25 mouse cellular contexts compared by ENCODE assay signal in genomic region chr16:29614762-29615161, GRCm38 (mm10). TPM values are rescaled to one million over a fixed set of nuclear protein-coding genes. Genes with fewer than 3 reads are reported as not detected.
DNase-seq lines count a peak whose midpoint lies in the region; ATAC-seq and TF ChIP-seq lines count a peak whose summit lies in the region.
"Had no signal": no experiment of that assay in that cellular context is flagged by ENCODE, and none has a peak within 500 bp of the region (broad histone marks: within the 10 kb centered on the region; RNA-seq: fewer than 3 reads in every experiment).

No protein-coding gene starts in this region.

- H3K27ac ChIP-seq in intestine, embryonic 14.5 days (ENCODE audit: low read depth): no peak overlapping the region
- no peak overlapping the region for H3K27ac ChIP-seq in intestine, embryonic 16.5 days (ENCODE audit: low read length)
- no peak overlapping the region for H3K27ac ChIP-seq in forebrain, postnatal 0 days (ENCODE audit: low read depth, low read length)
- H3K27ac ChIP-seq: embryonic facial prominence, embryonic 13.5 days; embryonic facial prominence, embryonic 15.5 days; forebrain, embryonic 10.5 days; forebrain, embryonic 12.5 days had no signal

- peaks cover 95% of the 10 kb centered on the region for H3K36me3 ChIP-seq in intestine, embryonic 14.5 days (ENCODE audit: control insufficient read depth, insufficient read depth, low read length)
- peaks cover 28% of the 10 kb centered on the region for H3K36me3 ChIP-seq in intestine, embryonic 16.5 days (ENCODE audit: control insufficient read depth, insufficient read depth, low read length)
- H3K36me3 ChIP-seq in forebrain, postnatal 0 days (ENCODE audit: insufficient read depth): peaks cover 69% of the 10 kb centered on the region

- no peaks in the 10 kb centered on the region for H3K27me3 ChIP-seq in intestine, embryonic 14.5 days (replicated peaks; ENCODE audit: control insufficient read depth, insufficient read depth, low read length)
- H3K27me3 ChIP-seq in intestine, embryonic 16.5 days (replicated peaks; ENCODE audit: control insufficient read depth, insufficient read depth, low read length): no peaks in the 10 kb centered on the region
- no peaks in the 10 kb centered on the region for H3K27me3 ChIP-seq in forebrain, postnatal 0 days (ENCODE audit: insufficient read depth, low read length)
- H3K27me3 ChIP-seq: embryonic facial prominence, embryonic 13.5 days; embryonic facial prominence, embryonic 15.5 days; forebrain, embryonic 12.5 days had no signal

- H3K9ac ChIP-seq in intestine, embryonic 14.5 days (ENCODE audit: low read length): no peak overlapping the region
- no peak overlapping the region for H3K9ac ChIP-seq in intestine, embryonic 16.5 days (ENCODE audit: low read depth, low read length)
- no peak overlapping the region for H3K9ac ChIP-seq in forebrain, postnatal 0 days
- H3K9ac ChIP-seq: embryonic facial prominence, embryonic 13.5 days; embryonic facial prominence, embryonic 15.5 days; forebrain, embryonic 12.5 days had no signal

- no peak for ATAC-seq in intestine, embryonic 14.5 days (replicated peaks; ENCODE audit: low FRiP score, low TSS enrichment, low read depth)
- ATAC-seq in intestine, embryonic 16.5 days: no peak
- no peak for ATAC-seq in forebrain, postnatal 0 days
- ATAC-seq: activated CD4-positive, CD25-positive, alpha-beta regulatory T cell, adult 4 months; forebrain, embryonic 14.5 days; forebrain, embryonic 16.5 days had no signal

- no peak for TF ChIP-seq CTCF in forebrain, postnatal 0 days (IDR thresholded peaks at IDR 0.05; ENCODE audit: low read depth)

- H3K4me1 ChIP-seq in intestine, embryonic 14.5 days (replicated peaks; ENCODE audit: control insufficient read depth, insufficient read depth, low read length): no peaks in the 10 kb centered on the region
- H3K4me1 ChIP-seq in intestine, embryonic 16.5 days (ENCODE audit: control insufficient read depth, insufficient read depth, low read length): no peaks in the 10 kb centered on the region; the same call in 1 of the 2 replicates
- H3K4me1 ChIP-seq in forebrain, postnatal 0 days (ENCODE audit: insufficient read depth): no peaks in the 10 kb centered on the region
- H3K4me1 ChIP-seq: embryonic facial prominence, embryonic 13.5 days; embryonic facial prominence, embryonic 15.5 days; forebrain, embryonic 10.5 days; forebrain, embryonic 12.5 days had no signal

- no peak overlapping the region for H3K4me3 ChIP-seq in intestine, embryonic 14.5 days (ENCODE audit: low read depth, low read length)
- no peak overlapping the region for H3K4me3 ChIP-seq in intestine, embryonic 16.5 days (ENCODE audit: low read length)
- H3K4me3 ChIP-seq in forebrain, postnatal 0 days (ENCODE audit: low read depth, low read length): no peak overlapping the region
- H3K4me3 ChIP-seq: embryonic facial prominence, embryonic 13.5 days; embryonic facial prominence, embryonic 15.5 days; erythroblast, embryonic 14.5 days; forebrain, embryonic 10.5 days; forebrain, embryonic 12.5 days had no signal

- WGBS in intestine, embryonic 14.5 days: 78% methylated on average over 9 of the region's 9 CpGs
- WGBS in intestine, embryonic 16.5 days: 75% methylated on average over 9 of the region's 9 CpGs
- whole genome bisulfite sequencing in forebrain, postnatal 0 days: 80% methylated on average over 9 of the region's 9 CpGs

- peak; percentile 10 for DNase-seq in intestine, embryonic 14.5 days (ENCODE audit: low spot score)
- DNase-seq in kidney, postnatal 4 days: peak; percentile 6 to 12
- DNase-seq in kidney, adult 9 months: no peak
- DNase-seq in R1 (ENCODE audit: low read depth, low spot score): peak; percentile 16
- peak; percentile 12 for DNase-seq in brain, adult 2 months (ENCODE audit: low read depth, low spot score)
- DNase-seq in forebrain, postnatal 0 days: no peak
- DNase-seq: adrenal gland, adult 8-10 months; adrenal gland, postnatal 14 days; adrenal gland, postnatal 36 days; cerebellum, adult 11 months; cerebellum, adult 18-20 months; cerebellum, adult 8-10 months; cerebellum, adult 9-11 months; cerebellum, postnatal 14 days; cerebellum, postnatal 36 days; embryo, embryonic 11 days had no signal

- H3K4me2 ChIP-seq in intestine, embryonic 14.5 days (ENCODE audit: low read length): no peak overlapping the region
- H3K4me2 ChIP-seq in intestine, embryonic 16.5 days (ENCODE audit: low read depth, low read length): no peak overlapping the region
- no peak overlapping the region for H3K4me2 ChIP-seq in forebrain, postnatal 0 days (ENCODE audit: low read depth)
- H3K4me2 ChIP-seq: embryonic facial prominence, embryonic 13.5 days; embryonic facial prominence, embryonic 15.5 days; forebrain, embryonic 12.5 days had no signal

- H3K9me3 ChIP-seq in intestine, embryonic 14.5 days (ENCODE audit: control insufficient read depth, low read length): no peaks in the 10 kb centered on the region
- no peaks in the 10 kb centered on the region for H3K9me3 ChIP-seq in intestine, embryonic 16.5 days (ENCODE audit: control insufficient read depth, low read length)
- no peaks in the 10 kb centered on the region for H3K9me3 ChIP-seq in forebrain, postnatal 0 days (ENCODE audit: low read length)
- H3K9me3 ChIP-seq: embryonic facial prominence, embryonic 13.5 days; embryonic facial prominence, embryonic 15.5 days; forebrain, embryonic 10.5 days; forebrain, embryonic 12.5 days had no signal

RNA-seq across cellular contexts. Expression of gene Opa1, which starts 35.6 kb away (rescaled TPM):
- 37.6 and 41.4 TPM in 2 replicates for polyA plus RNA-seq in intestine, embryonic 14.5 days (2014; fragmentation: Nextera tagmentation; extraction: Ambion mirVana)
- 37.2 and 37.4 TPM in 2 replicates for polyA plus RNA-seq in intestine, embryonic 16.5 days (2015; fragmentation: Nextera tagmentation; extraction: Ambion mirVana)
- total RNA-seq in forebrain, postnatal 0 days (2014; rRNA removed): 95.0 and 99.9 TPM in 2 replicates
- polyA plus RNA-seq in forebrain, postnatal 0 days (2015; fragmentation: Nextera tagmentation; extraction: Ambion mirVana): 30.7 and 42.8 TPM in 2 replicates

Comparison
In these comparisons a context has a peak if more than half of its experiments do, and no peak if none do; other contexts are left out.
1. DNase-seq: peak in intestine, embryonic 14.5 days (single experiment), kidney, postnatal 4 days (2 of 2), R1 (single experiment) and brain, adult 2 months (single experiment); none in kidney, adult 9 months (single experiment) and forebrain, postnatal 0 days (single experiment).